Mouse (Mus musculus) neutrophil, adult 5-6 weeks (primary cell): ENCODE results near the gene Dab1. TPM values are rescaled to one million over a fixed set of nuclear protein-coding genes. Genes with fewer than 3 reads are reported as not detected.

Source experiments
- ATAC-seq: fragments of 151-379, 151-347 bp; 2 replicates; pipeline ENCODE4 v1.8.0; 2017; ENCODE audit warnings: mild to moderate bottlenecking, moderate TSS enrichment; ENCODE audit not compliant: insufficient number of reproducible peaks, poor library complexity, low FRiP score, severe bottlenecking; ENCODE audit errors: extremely low read depth
- total RNA-seq: library from RNA; stranded (forward); fragments of 200-1000 nt; gene quantifications from 2 replicates; pipeline ENCODE4 v1.2.3, GENCODE M21; 2017

Dab1 gene
- total RNA-seq, 1 experiment from 2014 or later: not detected

GRCm38 (mm10) chr4:103685136-103685535 is 66.0 kb downstream of the Dab1 start:
- no peak for ATAC-seq

- ATAC-seq: no peak
These were observed 72.6 kb downstream of the Dab1 start for GRCm38 (mm10) chr4:103691717-103692116.

- ATAC-seq: no peak
These were observed 80.6 kb downstream of the Dab1 start for GRCm38 (mm10) chr4:103699755-103700154.

GRCm38 (mm10) chr4:103700392-103700791 is 81.2 kb downstream of the Dab1 start:
- ATAC-seq: no peak

GRCm38 (mm10) chr4:103702137-103702536 is 83.0 kb downstream of the Dab1 start:
- ATAC-seq: no peak

GRCm38 (mm10) chr4:103704477-103704876 is 85.3 kb downstream of the Dab1 start:
- no peak for ATAC-seq

GRCm38 (mm10) chr4:103706501-103706900 is 87.3 kb downstream of the Dab1 start:
- ATAC-seq: no peak

- no peak for ATAC-seq
These were observed 88.0 kb downstream of the Dab1 start for GRCm38 (mm10) chr4:103707140-103707539.

- ATAC-seq: no peak
These were observed 92.2 kb downstream of the Dab1 start for GRCm38 (mm10) chr4:103711353-103711752.

GRCm38 (mm10) chr4:103713921-103714320 is 94.8 kb downstream of the Dab1 start:
- no peak for ATAC-seq

- no peak for ATAC-seq
These were observed 95.8 kb downstream of the Dab1 start for GRCm38 (mm10) chr4:103714991-103715390.

GRCm38 (mm10) chr4:103715568-103715967 is 96.4 kb downstream of the Dab1 start:
- ATAC-seq: no peak

- ATAC-seq: no peak
These were observed 103.6 kb downstream of the Dab1 start for GRCm38 (mm10) chr4:103722738-103723137.

- no peak for ATAC-seq
These were observed 107.3 kb downstream of the Dab1 start for GRCm38 (mm10) chr4:103726486-103726885.

- no peak for ATAC-seq
These were observed 118.0 kb downstream of the Dab1 start for GRCm38 (mm10) chr4:103737185-103737584.

- ATAC-seq: no peak
These were observed 132.2 kb downstream of the Dab1 start for GRCm38 (mm10) chr4:103751249-103751855.

GRCm38 (mm10) chr4:103754561-103754960 is 135.4 kb downstream of the Dab1 start:
- no peak for ATAC-seq

- no peak for ATAC-seq
These were observed 138.1 kb downstream of the Dab1 start for GRCm38 (mm10) chr4:103757241-103757640.

- no peak for ATAC-seq
These were observed 143.3 kb downstream of the Dab1 start for GRCm38 (mm10) chr4:103762416-103762815.

GRCm38 (mm10) chr4:103775712-103776111 is 156.6 kb downstream of the Dab1 start:
- no peak for ATAC-seq

GRCm38 (mm10) chr4:103781398-103781797 is 162.2 kb downstream of the Dab1 start:
- ATAC-seq: no peak
